Mouse (Mus musculus) lung, postnatal 0 days (tissue): ENCODE results near the gene Rcn2. TPM values are rescaled to one million over a fixed set of nuclear protein-coding genes. Genes with fewer than 3 reads are reported as not detected.

Experiments
- ATAC-seq: fragments of 200-750 bp; cut with Nextera tagmentation; 2 replicates; pipeline ENCODE4 v1.8.0; 2017; ENCODE audit warnings: moderate library complexity
- DNase-seq: peaks from one replicate; pipeline ENCODE4 v3.0.0-alpha.2; 2016; ENCODE audit warnings: low spot score
- H3K27ac ChIP-seq: fragments of 300-500 bp; sonication (generic); 2 replicates; pipeline ENCODE4 v1.5.1; 2014; ENCODE audit warnings: antibody characterized with exemption, mild to moderate bottlenecking, low read length, mixed read lengths
- H3K27me3 ChIP-seq: fragments of 300-500 bp; sonication (generic); replicated peaks from 2 replicates; pipeline ENCODE4 v1.6.1; 2014; ENCODE audit warnings: low read length, mixed read lengths; ENCODE audit not compliant: insufficient read depth
- H3K36me3 ChIP-seq: fragments of 300-500 bp; sonication (generic); 2 replicates; pipeline ENCODE4 v1.6.1; 2014; ENCODE audit warnings: low read length, mixed read lengths; ENCODE audit not compliant: insufficient read depth
- H3K4me1 ChIP-seq: fragments of 300-500 bp; sonication (generic); 2 replicates; pipeline ENCODE4 v1.6.1; 2014; ENCODE audit warnings: antibody characterized with exemption, low read depth, low read length, mixed read lengths; ENCODE audit not compliant: insufficient read depth
- H3K4me2 ChIP-seq: fragments of 300-500 bp; sonication (generic); replicated peaks from 2 replicates; pipeline ENCODE4 v1.6.1; 2014; ENCODE audit warnings: low read depth, mild to moderate bottlenecking, low read length, moderate library complexity, mixed read lengths
- H3K4me3 ChIP-seq: fragments of 300-500 bp; sonication (generic); 2 replicates; pipeline ENCODE4 v1.5.1; 2014; ENCODE audit warnings: low read depth, low read length
- H3K9ac ChIP-seq: fragments of 300-500 bp; sonication (generic); replicated peaks from 2 replicates; pipeline ENCODE4 v1.6.1; 2014; ENCODE audit warnings: low read depth, mild to moderate bottlenecking
- H3K9me3 ChIP-seq: fragments of 300-500 bp; sonication (generic); 2 replicates; pipeline ENCODE4 v1.6.1; 2016; ENCODE audit warnings: low read length, mixed read lengths
- CTCF ChIP-seq: IDR thresholded peaks from 2 replicates; pipeline ENCODE4 v1.5.1; 2016; ENCODE audit warnings: antibody characterized with exemption, mild to moderate bottlenecking
- EP300 ChIP-seq: IDR thresholded peaks from 2 replicates; pipeline ENCODE4 v1.6.1; 2016; ENCODE audit warnings: antibody characterized with exemption, mild to moderate bottlenecking, control low read depth
- WGBS: fragments of 180-500 bp; shearing (Covaris S2); extraction: QIAGEN DNeasy Blood & Tissue Kit; methylation state at CpG from one replicate; pipeline ENCODE4 v1.1.7; 2014; 5-methylcytosine and 5-hydroxymethylcytosine counted together
- polyA plus RNA-seq: library from polyadenylated mRNA; unstranded; fragments of >200 nt; fragmentation: Nextera tagmentation; extraction: Ambion mirVana; gene quantifications from 2 replicates; pipeline ENCODE4 v1.2.1, GENCODE M21; 2015

The Rcn2 gene
- polyA plus RNA-seq, 1 experiment from 2014 or later = 150 TPM

DNA sequence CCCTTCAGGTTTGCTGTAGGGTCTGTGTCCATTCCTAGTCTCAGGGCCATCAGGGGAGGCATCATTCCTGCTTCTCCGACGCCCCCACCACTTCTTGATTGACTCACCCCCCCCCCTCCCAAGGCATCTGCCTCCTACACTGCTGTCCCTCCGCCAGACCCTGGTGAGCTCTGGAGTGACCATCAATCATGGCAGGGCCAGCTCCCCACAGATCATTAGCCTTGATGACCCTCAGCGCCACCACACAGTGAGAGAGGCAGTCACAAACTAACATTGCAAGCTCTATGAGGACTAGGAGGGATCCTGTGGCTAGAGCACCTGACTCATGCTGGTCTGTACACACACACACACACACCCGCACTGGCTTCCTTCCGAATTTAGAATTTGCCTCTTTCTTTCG is 63.3 kb downstream of the Rcn2 start:
- no peak for ATAC-seq
- Histone ChIP-seq H3K9me3 (no peaks in the 10 kb centered on the region), H3K27ac (no peak overlapping the region), H3K4me3 (no peak overlapping the region), H3K4me2 (no peak overlapping the region), H3K27me3 (no peaks in the 10 kb centered on the region), H3K4me1 (peaks cover 4% of the 10 kb centered on the region), H3K9ac (no peak overlapping the region), H3K36me3 (no peaks in the 10 kb centered on the region)
- no peak for DNase-seq
- TF ChIP-seq EP300 = no peak
- no peak for TF ChIP-seq CTCF
- WGBS = 38% methylated on average over 7 of the region's 7 CpGs

GRCm38 (mm10) chr9:56106274-56107072 is 64.8 kb downstream of the Rcn2 start:
- no peak overlapping the region for H3K4me2 ChIP-seq
- no peak for ATAC-seq
- no peaks in the 10 kb centered on the region for H3K36me3 ChIP-seq
- no peak for DNase-seq
- H3K9ac ChIP-seq = no peak overlapping the region
- H3K4me3 ChIP-seq = no peak overlapping the region
- peaks cover 4% of the 10 kb centered on the region for H3K4me1 ChIP-seq
- H3K27me3 ChIP-seq = no peaks in the 10 kb centered on the region
- H3K27ac ChIP-seq = no peak overlapping the region
- WGBS = 68% methylated on average over 6 of the region's 6 CpGs
- TF ChIP-seq EP300 (no peak), CTCF (no peak)
- no peaks in the 10 kb centered on the region for H3K9me3 ChIP-seq

- DNase-seq = no peak
- no peak overlapping the region for H3K9ac ChIP-seq
- no peak overlapping the region for H3K4me2 ChIP-seq
- TF ChIP-seq CTCF (no peak), EP300 (peak; percentile 63; the same call in 1 of the 2 replicates)
- no peak overlapping the region for H3K4me3 ChIP-seq
- H3K27ac ChIP-seq = no peak overlapping the region
- 73% methylated on average over 6 of the region's 6 CpGs for WGBS
- peaks cover 4% of the 10 kb centered on the region for H3K4me1 ChIP-seq
- no peaks in the 10 kb centered on the region for H3K36me3 ChIP-seq
- H3K27me3 ChIP-seq = no peaks in the 10 kb centered on the region
- no peaks in the 10 kb centered on the region for H3K9me3 ChIP-seq
- peak; percentile 78 for ATAC-seq
Observed at GRCm38 (mm10) chr9:56107527-56107926, 65.9 kb downstream of the Rcn2 start.

GRCm38 (mm10) chr9:56108174-56108573 is 66.5 kb downstream of the Rcn2 start:
- H3K36me3 ChIP-seq = no peaks in the 10 kb centered on the region
- H3K4me2 ChIP-seq = no peak overlapping the region
- peaks cover 4% of the 10 kb centered on the region for H3K4me1 ChIP-seq
- H3K27ac ChIP-seq = no peak overlapping the region
- WGBS = 74% methylated on average over 5 of the region's 5 CpGs
- no peak overlapping the region for H3K4me3 ChIP-seq
- no peaks in the 10 kb centered on the region for H3K27me3 ChIP-seq
- ATAC-seq (peak; percentile 28; the same call in 1 of the 2 replicates), DNase-seq (no peak)
- no peaks in the 10 kb centered on the region for H3K9me3 ChIP-seq
- TF ChIP-seq CTCF = no peak
- no peak for TF ChIP-seq EP300
- H3K9ac ChIP-seq = no peak overlapping the region

Other genes starting within 250 kb of the Rcn2 start
- gene Scaper, start 103.7 kb upstream of the Rcn2 start, polyA plus RNA-seq = 7.1 and 9.8 TPM in 2 replicates
- not detected in 2 replicates for gene 4930563M21Rik, start 31.3 kb upstream of the Rcn2 start, polyA plus RNA-seq
- 2.3 and 2.8 TPM in 2 replicates for gene Pstpip1, start 48.1 kb downstream of the Rcn2 start, polyA plus RNA-seq
- 177 and 190 TPM in 2 replicates for gene Tspan3, start 123.6 kb downstream of the Rcn2 start, polyA plus RNA-seq